Comparison of ENCODE assay signal across 9 mouse cellular contexts in genomic region chr10:125994855-125995254, GRCm38 (mm10). TPM values are rescaled to one million over a fixed set of nuclear protein-coding genes. Genes with fewer than 3 reads are reported as not detected.
A peak's percentile ranks its signal among the peaks of the same experiment; 100 is the strongest.
DNase-seq lines count a peak whose midpoint lies in the region; ATAC-seq lines count a peak whose summit lies in the region.
"Had no signal": no experiment of that assay in that cellular context is flagged by ENCODE, and none has a peak within 500 bp of the region (broad histone marks: within the 10 kb centered on the region; RNA-seq: fewer than 3 reads in every experiment).

No protein-coding gene starts in this region.

- no peak overlapping the region for H3K9ac ChIP-seq in embryonic facial prominence, embryonic 15.5 days
- no peak overlapping the region for H3K9ac ChIP-seq in hindbrain, embryonic 13.5 days
- H3K9ac ChIP-seq: embryonic facial prominence, embryonic 12.5 days had no signal

- peak; percentile 52 for DNase-seq in left cerebral cortex, postnatal 4 days
- DNase-seq in left cerebral cortex, postnatal 14 days (ENCODE audit: low spot score in 2 of 2) = no peak
- DNase-seq in adrenal gland, postnatal 14 days = peak; percentile 69
- peak; percentile 44 for DNase-seq in kidney, postnatal 10 days

- no peak overlapping the region for H3K27ac ChIP-seq in embryonic facial prominence, embryonic 15.5 days (replicated peaks)
- no peak overlapping the region for H3K27ac ChIP-seq in hindbrain, embryonic 13.5 days
- H3K27ac ChIP-seq: embryonic facial prominence, embryonic 12.5 days had no signal

- peak; percentile 31; the same call in 1 of the 2 replicates for ATAC-seq in embryonic facial prominence, embryonic 15.5 days (ENCODE audit: insufficient number of reproducible peaks, low FRiP score, low TSS enrichment, low read depth)
- ATAC-seq in megakaryocyte, adult 5-6 weeks (ENCODE audit: poor library complexity, severe bottlenecking) = peak; percentile 98
- no peak for ATAC-seq in erythroblast, adult 5-6 weeks (replicated peaks; ENCODE audit: low FRiP score, poor library complexity, severe bottlenecking)
- ATAC-seq in hindbrain, embryonic 13.5 days (ENCODE audit: low FRiP score) = no peak

- WGBS in embryonic facial prominence, embryonic 15.5 days = 85% methylated on average over 1 of the region's 1 CpGs
- 86% methylated on average over 1 of the region's 1 CpGs for WGBS in hindbrain, embryonic 13.5 days

- no peaks in the 10 kb centered on the region for H3K27me3 ChIP-seq in embryonic facial prominence, embryonic 15.5 days
- H3K27me3 ChIP-seq in hindbrain, embryonic 13.5 days = no peaks in the 10 kb centered on the region
- H3K27me3 ChIP-seq: embryonic facial prominence, embryonic 12.5 days had no signal

- intact Hi-C loops in left cerebral cortex, postnatal 4 days (cut with DNase I) = no loop called here
- intact Hi-C loops in left cerebral cortex, postnatal 14 days (cut with DNase I) = loop anchor here (10.0 kb wide), 1 partner anchor 270 kb away; no protein-coding TSS in a partner anchor

- peaks cover 27% of the 10 kb centered on the region for H3K4me1 ChIP-seq in embryonic facial prominence, embryonic 15.5 days
- H3K4me1 ChIP-seq in hindbrain, embryonic 13.5 days (replicated peaks) = peaks cover 17% of the 10 kb centered on the region; the same call in 1 of the 2 replicates

- no peak overlapping the region for H3K4me3 ChIP-seq in embryonic facial prominence, embryonic 15.5 days (replicated peaks)
- no peak overlapping the region for H3K4me3 ChIP-seq in hindbrain, embryonic 13.5 days
- H3K4me3 ChIP-seq: embryonic facial prominence, embryonic 12.5 days had no signal

- no peak overlapping the region for H3K4me2 ChIP-seq in embryonic facial prominence, embryonic 15.5 days (replicated peaks)
- H3K4me2 ChIP-seq in hindbrain, embryonic 13.5 days = no peak overlapping the region
- H3K4me2 ChIP-seq: embryonic facial prominence, embryonic 12.5 days had no signal

- peaks cover 45% of the 10 kb centered on the region for H3K36me3 ChIP-seq in embryonic facial prominence, embryonic 15.5 days
- peaks cover 4% of the 10 kb centered on the region; the same call in 1 of the 2 replicates for H3K36me3 ChIP-seq in hindbrain, embryonic 13.5 days

- no peaks in the 10 kb centered on the region for H3K9me3 ChIP-seq in embryonic facial prominence, embryonic 15.5 days (replicated peaks)
- H3K9me3 ChIP-seq in hindbrain, embryonic 13.5 days = no peaks in the 10 kb centered on the region
- H3K9me3 ChIP-seq: embryonic facial prominence, embryonic 12.5 days had no signal

RNA-seq across cellular contexts. Expression of gene Lrig3, which starts 28.9 kb away (rescaled TPM):
- 1 to 10 TPM; 4.4 to 4.6 TPM for total RNA-seq in left cerebral cortex, postnatal 4 days (2021)
- 1 to 10 TPM; 3.1 to 3.7 TPM for total RNA-seq in left cerebral cortex, postnatal 14 days (2021)
- 5.4 and 7.4 TPM in 2 replicates for total RNA-seq in adrenal gland, postnatal 14 days (2021)
- polyA plus RNA-seq in embryonic facial prominence, embryonic 15.5 days (2015; fragmentation: Nextera tagmentation; extraction: Ambion mirVana) = 30.5 and 32.5 TPM in 2 replicates
- 1.5 and 1.8 TPM in 2 replicates for total RNA-seq in megakaryocyte, adult 5-6 weeks (2015)
- total RNA-seq in megakaryocyte, adult 5-6 weeks (2017) = 1.1 and 2.1 TPM in 2 replicates
- not detected in 2 replicates for total RNA-seq in erythroblast, adult 5-6 weeks (2015; ENCODE audit: low replicate concordance)
- 0.26 and 0.28 TPM in 2 replicates for total RNA-seq in erythroblast, adult 5-6 weeks (2017; ENCODE audit: low replicate concordance)
- polyA plus RNA-seq in hindbrain, embryonic 13.5 days (2015; fragmentation: Nextera tagmentation; extraction: Ambion mirVana) = 5.0 and 5.5 TPM in 2 replicates

Comparison
In these comparisons a context has a peak if more than half of its experiments do, and no peak if none do; other contexts are left out.
1. DNase-seq: peak in left cerebral cortex, postnatal 4 days (single experiment), adrenal gland, postnatal 14 days (single experiment) and kidney, postnatal 10 days (single experiment); none in left cerebral cortex, postnatal 14 days (0 of 2).
2. ATAC-seq: peak in embryonic facial prominence, embryonic 15.5 days (single experiment) and megakaryocyte, adult 5-6 weeks (single experiment); none in erythroblast, adult 5-6 weeks (single experiment) and hindbrain, embryonic 13.5 days (single experiment).